Mouse (Mus musculus) right cerebral cortex, postnatal 4 days (tissue): ENCODE results near the gene Epb41l5.

Source experiments
- DNase-seq: peaks from one replicate; pipeline ENCODE4 v3.0.0-alpha.2; 2022

Epb41l5 gene

GRCm38 (mm10) chr1:119596954-119597480, 51.8 kb downstream of the Epb41l5 start:
- DNase-seq, result no peak

- no peak for DNase-seq
These were observed 58.8 kb downstream of the Epb41l5 start for GRCm38 (mm10) chr1:119590041-119590440.

GRCm38 (mm10) chr1:119584974-119585373, 63.8 kb downstream of the Epb41l5 start:
- no peak for DNase-seq

GRCm38 (mm10) chr1:119570134-119570533, 78.7 kb downstream of the Epb41l5 start:
- DNase-seq, result no peak

- DNase-seq, result no peak
These were observed 83.3 kb downstream of the Epb41l5 start for GRCm38 (mm10) chr1:119565531-119565930.

GRCm38 (mm10) chr1:119557641-119558395, 91.0 kb downstream of the Epb41l5 start:
- DNase-seq, result no peak

- DNase-seq, result no peak
These were observed 93.1 kb downstream of the Epb41l5 start for GRCm38 (mm10) chr1:119555651-119556050.

GRCm38 (mm10) chr1:119551651-119552050, 97.1 kb downstream of the Epb41l5 start:
- DNase-seq, result no peak

GRCm38 (mm10) chr1:119550064-119550463, 98.7 kb downstream of the Epb41l5 start:
- DNase-seq, result no peak

GRCm38 (mm10) chr1:119549327-119549689, 99.5 kb downstream of the Epb41l5 start:
- no peak for DNase-seq

- peak; percentile 91 for DNase-seq
These were observed 100.0 kb downstream of the Epb41l5 start for GRCm38 (mm10) chr1:119548668-119549326.

- DNase-seq, result no peak
These were observed 102.3 kb downstream of the Epb41l5 start for GRCm38 (mm10) chr1:119546490-119546889.

- no peak for DNase-seq
These were observed 103.1 kb downstream of the Epb41l5 start for GRCm38 (mm10) chr1:119545671-119546070.

GRCm38 (mm10) chr1:119545164-119545563, 103.6 kb downstream of the Epb41l5 start:
- no peak for DNase-seq

- no peak for DNase-seq
These were observed 104.1 kb downstream of the Epb41l5 start for GRCm38 (mm10) chr1:119544611-119545155.

GRCm38 (mm10) chr1:119543316-119543715, 105.5 kb downstream of the Epb41l5 start:
- no peak for DNase-seq

- DNase-seq, result no peak
These were observed 107.2 kb downstream of the Epb41l5 start for GRCm38 (mm10) chr1:119541570-119541969.

- no peak for DNase-seq
These were observed 107.8 kb downstream of the Epb41l5 start for GRCm38 (mm10) chr1:119540836-119541557.

- DNase-seq, result no peak
These were observed 109.5 kb downstream of the Epb41l5 start for GRCm38 (mm10) chr1:119539252-119539651.

- no peak for DNase-seq
These were observed 111.1 kb downstream of the Epb41l5 start for GRCm38 (mm10) chr1:119537651-119538050.

- DNase-seq, result no peak
These were observed 112.7 kb downstream of the Epb41l5 start for GRCm38 (mm10) chr1:119536122-119536521.

- DNase-seq, result no peak
These were observed 114.5 kb downstream of the Epb41l5 start for GRCm38 (mm10) chr1:119534341-119534740.
